Mouse (Mus musculus) gastrocnemius, adult 8-10 months (tissue): ENCODE data around the gene Wdcp. TPM values are rescaled to one million over a fixed set of nuclear protein-coding genes. Genes with fewer than 3 reads are reported as not detected.
"Not testable (repeated sequence)": the region's sequence is repeated elsewhere in the genome, so short reads cannot be mapped to it uniquely, and the experiment has no call there.

ENCODE experiments used
- DNase-seq, 2 experiments: peaks; one replicate each; pipeline ENCODE4 v3.0.0; 2022; ENCODE audit warnings: low spot score in 2 of 2
- total RNA-seq, 4 experiments: library from RNA; stranded (reverse); gene quantifications; 2 replicates each; pipeline ENCODE4 v1.2.4; 2022

Gene Wdcp
- total RNA-seq, 4 experiments from 2014 or later, result 4.7 to 5.4 (median 5.1) TPM

- no peak for DNase-seq
Observed at GRCm38 (mm10) chr12:4868924-4869323, 25.8 kb downstream of the Wdcp start.

GRCm38 (mm10) chr12:4871260-4871659, 28.2 kb downstream of the Wdcp start:
- no peak for DNase-seq

GRCm38 (mm10) chr12:4872273-4872672, 29.2 kb downstream of the Wdcp start:
- DNase-seq, result no peak

- DNase-seq, result no peak
Observed at GRCm38 (mm10) chr12:4872983-4873477, 29.9 kb downstream of the Wdcp start.

- no peak for DNase-seq
Observed at GRCm38 (mm10) chr12:4873531-4873930, 30.4 kb downstream of the Wdcp start.

GRCm38 (mm10) chr12:4874161-4874927, 31.2 kb downstream of the Wdcp start, which contains the start of gene Mfsd2b:
Mfsd2b (minus strand) TSS chr12:4874359.
- DNase-seq, result peak; percentile 28 to 53

- DNase-seq, result no peak
Observed at GRCm38 (mm10) chr12:4875623-4876022, 32.5 kb downstream of the Wdcp start.

- no peak for DNase-seq
Observed at GRCm38 (mm10) chr12:4878296-4878783, 35.2 kb downstream of the Wdcp start.

GRCm38 (mm10) chr12:4879048-4879447, 35.9 kb downstream of the Wdcp start:
- DNase-seq, result no peak

GRCm38 (mm10) chr12:4882086-4882485, 39.0 kb downstream of the Wdcp start:
- DNase-seq, result no peak

GRCm38 (mm10) chr12:4885062-4885461, 42.0 kb downstream of the Wdcp start:
- DNase-seq, result no peak

- not testable (repeated sequence) for DNase-seq
Observed at GRCm38 (mm10) chr12:4886581-4886980, 43.5 kb downstream of the Wdcp start.

GRCm38 (mm10) chr12:4888739-4889138, 45.6 kb downstream of the Wdcp start:
- DNase-seq, result no peak

- DNase-seq, result peak in 1 of 2 experiments; percentile 9
Observed at GRCm38 (mm10) chr12:4889251-4889650, 46.1 kb downstream of the Wdcp start.

GRCm38 (mm10) chr12:4889891-4890290, 46.8 kb downstream of the Wdcp start:
- no peak for DNase-seq

GRCm38 (mm10) chr12:4898024-4898423, 54.9 kb downstream of the Wdcp start:
- DNase-seq, result no peak

- DNase-seq, result no peak
Observed at GRCm38 (mm10) chr12:4905946-4906345, 62.8 kb downstream of the Wdcp start.

- no peak for DNase-seq
Observed at GRCm38 (mm10) chr12:4906476-4906875, 63.4 kb downstream of the Wdcp start.

- DNase-seq, result peak; percentile 93 to 96
Observed at GRCm38 (mm10) chr12:4906951-4907906, 64.1 kb downstream of the Wdcp start, which contains the start of gene Ubxn2a. Ubxn2a (minus strand) TSS chr12:4907705.

- no peak for DNase-seq
Observed at GRCm38 (mm10) chr12:4908391-4908790, 65.3 kb downstream of the Wdcp start.
